9 mouse cellular contexts compared by ENCODE assay signal in the genomic region with DNA sequence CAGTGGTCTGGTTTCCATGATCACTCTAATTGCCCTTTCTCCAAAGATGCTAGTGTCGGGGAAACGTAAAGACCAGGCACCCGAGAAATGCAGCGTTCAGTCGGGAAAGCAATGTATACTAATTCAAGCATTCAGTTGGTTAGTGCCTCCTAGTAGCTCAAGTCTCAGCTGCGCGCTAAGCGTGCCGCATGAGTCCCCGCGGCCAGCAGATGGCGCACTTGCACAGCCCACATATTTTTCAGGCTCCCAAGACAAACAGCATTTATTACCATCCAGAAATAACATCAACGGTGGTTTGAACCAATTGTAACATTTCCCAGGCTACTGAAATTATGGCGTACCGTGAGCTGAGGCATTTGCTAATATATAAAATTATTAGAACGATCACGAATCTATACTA.
A peak's percentile ranks its signal among the peaks of the same experiment; 100 is the strongest.
DNase-seq lines count a peak whose midpoint lies in the region; ATAC-seq and TF ChIP-seq lines count a peak whose summit lies in the region.
"Had no signal": no experiment of that assay in that cellular context is flagged by ENCODE, and none has a peak within 500 bp of the region (broad histone marks: within the 10 kb centered on the region; RNA-seq: fewer than 3 reads in every experiment).

No protein-coding gene starts in this region.

- WGBS in liver, embryonic 12.5 days (ENCODE audit: insufficient replicate concordance) = 13% methylated on average over 17 of the region's 17 CpGs
- 13% methylated on average over 17 of the region's 17 CpGs for WGBS in kidney, embryonic 15.5 days
- 9% methylated on average over 17 of the region's 17 CpGs for WGBS in limb, embryonic 14.5 days
- 13% methylated on average over 17 of the region's 17 CpGs for WGBS in neural tube, embryonic 11.5 days

- H3K36me3 ChIP-seq in liver, embryonic 12.5 days = no peaks in the 10 kb centered on the region
- no peaks in the 10 kb centered on the region for H3K36me3 ChIP-seq in kidney, embryonic 15.5 days
- H3K36me3 ChIP-seq in limb, embryonic 14.5 days (ENCODE audit: control insufficient read depth, insufficient read depth, low read length) = no peaks in the 10 kb centered on the region
- H3K36me3 ChIP-seq in neural tube, embryonic 11.5 days (ENCODE audit: control insufficient read depth, insufficient read depth, low read length) = no peaks in the 10 kb centered on the region
- H3K36me3 ChIP-seq: embryonic facial prominence, embryonic 12.5 days had no signal

- no peak overlapping the region for H3K9ac ChIP-seq in liver, embryonic 12.5 days
- no peak overlapping the region for H3K9ac ChIP-seq in kidney, embryonic 15.5 days
- no peak overlapping the region for H3K9ac ChIP-seq in limb, embryonic 14.5 days (ENCODE audit: low read depth, low read length, severe bottlenecking)
- no peak overlapping the region for H3K9ac ChIP-seq in neural tube, embryonic 11.5 days (ENCODE audit: low read length)
- H3K9ac ChIP-seq: embryonic facial prominence, embryonic 12.5 days had no signal

- TF ChIP-seq POLR2A in limb, embryonic 14.5 days (IDR thresholded peaks at IDR 0.05; ENCODE audit: borderline replicate concordance, extremely low read depth, insufficient read depth, insufficient read length) = no peak

- peak; percentile 68 for DNase-seq in liver
- DNase-seq in cerebellum, postnatal 25 days = peak; percentile 80 to 87
- DNase-seq in gastrocnemius, adult 2 months = peak; percentile 67
- DNase-seq in limb, embryonic 14.5 days (ENCODE audit: low spot score) = peak; percentile 72
- peak; percentile 87 for DNase-seq in neural tube, embryonic 11.5 days (ENCODE audit: low spot score)
- peak; percentile 38 for DNase-seq in telencephalon, adult 2 months (ENCODE audit: low read depth, low spot score)

- no peak overlapping the region for H3K27ac ChIP-seq in liver, embryonic 12.5 days
- H3K27ac ChIP-seq in gastrocnemius, adult 2 months = no peak overlapping the region
- no peak overlapping the region for H3K27ac ChIP-seq in kidney, embryonic 15.5 days
- no peak overlapping the region for H3K27ac ChIP-seq in limb, embryonic 14.5 days (replicated peaks; ENCODE audit: low read depth, low read length)
- H3K27ac ChIP-seq in neural tube, embryonic 11.5 days (ENCODE audit: low read depth, low read length) = no peak overlapping the region
- H3K27ac ChIP-seq: embryonic facial prominence, embryonic 12.5 days had no signal

- H3K4me3 ChIP-seq in liver, embryonic 12.5 days = no peak overlapping the region
- no peak overlapping the region for H3K4me3 ChIP-seq in gastrocnemius, adult 2 months
- no peak overlapping the region for H3K4me3 ChIP-seq in kidney, embryonic 15.5 days (replicated peaks)
- H3K4me3 ChIP-seq in limb, embryonic 14.5 days (replicated peaks; ENCODE audit: low read length) = no peak overlapping the region
- no peak overlapping the region for H3K4me3 ChIP-seq in neural tube, embryonic 11.5 days (ENCODE audit: low read depth, low read length)
- H3K4me3 ChIP-seq: embryonic facial prominence, embryonic 12.5 days had no signal

- H3K27me3 ChIP-seq in liver, embryonic 12.5 days (replicated peaks) = no peaks in the 10 kb centered on the region
- H3K27me3 ChIP-seq in kidney, embryonic 15.5 days = peaks cover 2% of the 10 kb centered on the region; the same call in 1 of the 2 replicates
- 0 out of 2 replicates have a peak, but pooled peaks cover 5% of the 10 kb centered on the region for H3K27me3 ChIP-seq in limb, embryonic 14.5 days (ENCODE audit: control insufficient read depth, insufficient read depth, low read length)
- H3K27me3 ChIP-seq in neural tube, embryonic 11.5 days (ENCODE audit: control insufficient read depth, insufficient read depth, low read length) = no peaks in the 10 kb centered on the region
- H3K27me3 ChIP-seq: embryonic facial prominence, embryonic 12.5 days had no signal

- TF ChIP-seq CTCF in gastrocnemius, adult 2 months (IDR thresholded peaks at IDR 0.05) = peak; percentile 94

- no peak overlapping the region for H3K4me2 ChIP-seq in liver, embryonic 12.5 days
- H3K4me2 ChIP-seq in kidney, embryonic 15.5 days = no peak overlapping the region
- no peak overlapping the region for H3K4me2 ChIP-seq in limb, embryonic 14.5 days (replicated peaks; ENCODE audit: low read depth, low read length, severe bottlenecking)
- no peak overlapping the region for H3K4me2 ChIP-seq in neural tube, embryonic 11.5 days (ENCODE audit: low read depth)
- H3K4me2 ChIP-seq: embryonic facial prominence, embryonic 12.5 days had no signal

- H3K4me1 ChIP-seq in liver, embryonic 12.5 days = no peaks in the 10 kb centered on the region
- no peaks in the 10 kb centered on the region for H3K4me1 ChIP-seq in kidney, embryonic 15.5 days
- no peaks in the 10 kb centered on the region for H3K4me1 ChIP-seq in limb, embryonic 14.5 days (ENCODE audit: control insufficient read depth, insufficient read depth, low read length)
- H3K4me1 ChIP-seq in neural tube, embryonic 11.5 days (ENCODE audit: control insufficient read depth, insufficient read depth, low read length) = no peaks in the 10 kb centered on the region
- H3K4me1 ChIP-seq: embryonic facial prominence, embryonic 12.5 days had no signal

- H3K9me3 ChIP-seq in liver, embryonic 12.5 days (replicated peaks) = no peaks in the 10 kb centered on the region
- no peaks in the 10 kb centered on the region for H3K9me3 ChIP-seq in kidney, embryonic 15.5 days (replicated peaks)
- no peaks in the 10 kb centered on the region for H3K9me3 ChIP-seq in limb, embryonic 14.5 days (ENCODE audit: control insufficient read depth, low read length)
- H3K9me3 ChIP-seq in neural tube, embryonic 11.5 days (ENCODE audit: control insufficient read depth, low read length) = no peaks in the 10 kb centered on the region
- H3K9me3 ChIP-seq: embryonic facial prominence, embryonic 12.5 days had no signal

- ATAC-seq in liver, embryonic 12.5 days = no peak
- ATAC-seq in kidney, embryonic 15.5 days (replicated peaks; ENCODE audit: low FRiP score) = peak; percentile 67; the same call in 1 of the 2 replicates
- peak; percentile 60 for ATAC-seq in limb, embryonic 14.5 days (ENCODE audit: low FRiP score, low read depth)
- ATAC-seq in neural tube, embryonic 11.5 days (ENCODE audit: insufficient read depth, low FRiP score, low TSS enrichment) = no peak

- intact Hi-C loops in gastrocnemius, adult 2 months (cut with DNase I) = loop anchor here (2.0 to 5.0 kb wide), 2 partner anchors 469 to 578 kb away; no protein-coding TSS in a partner anchor

Comparison
In these comparisons a context has a peak if more than half of its experiments do, and no peak if none do; other contexts are left out.
1. ATAC-seq: peak in kidney, embryonic 15.5 days (single experiment) and limb, embryonic 14.5 days (single experiment); none in liver, embryonic 12.5 days (single experiment) and neural tube, embryonic 11.5 days (single experiment).
2. Peak in every context shown above with its lines, with median percentiles within 50 percentile points of each other: DNase-seq.